Mouse (Mus musculus): ENCODE results near the gene Arhgef18.

Gene Arhgef18

GRCm38 (mm10) chr8:3500235-3501090 lies 107.7 kb downstream of the Arhgef18 start, which contains the start of gene Mcoln1:
Gene Mcoln1 (plus strand): TSS chr8:3500457.
- peak; percentile 97 to 99 for DNase-seq (ENCODE audit: low spot score in 2 of 2)

GRCm38 (mm10) chr8:3502217-3502616 lies 109.4 kb downstream of the Arhgef18 start:
- peak; percentile 33 to 50 for DNase-seq (ENCODE audit: low spot score in 2 of 2)

Data from frontal cortex, postnatal 36 days (tissue).